Mouse (Mus musculus) kidney, adult 2 months (tissue): ENCODE measurements around the gene Atrx. TPM values are rescaled to one million over a fixed set of nuclear protein-coding genes. Genes with fewer than 3 reads are reported as not detected.
A peak's percentile ranks its signal among the peaks of the same experiment; 100 is the strongest.
"Not testable (repeated sequence)": the region's sequence is repeated elsewhere in the genome, so short reads cannot be mapped to it uniquely, and the experiment has no call there.

Experiments used
- DNase-seq: peaks from one replicate; pipeline ENCODE4 v3.0.0; 2021
- H3K27ac ChIP-seq: fragments of 200-500 bp; 2 replicates; pipeline ENCODE4 v1.5.1; 2012; ENCODE audit warnings: low read depth, low read length, control low read depth, inconsistent platforms; ENCODE audit not compliant: insufficient read depth
- H3K27me3 ChIP-seq: fragments of 200-500 bp; replicated peaks from 2 replicates; pipeline ENCODE4 v1.6.1; 2012; ENCODE audit warnings: mild to moderate bottlenecking, moderate library complexity, low read length, inconsistent platforms; ENCODE audit not compliant: control insufficient read depth, insufficient read depth
- H3K36me3 ChIP-seq: fragments of 200-500 bp; 2 replicates; pipeline ENCODE4 v1.6.1; 2012; ENCODE audit warnings: mild to moderate bottlenecking, moderate library complexity, low read length, inconsistent platforms; ENCODE audit not compliant: control insufficient read depth, insufficient read depth
- H3K4me1 ChIP-seq: fragments of 200-500 bp; 2 replicates; pipeline ENCODE4 v1.6.1; 2011; ENCODE audit warnings: low read length; ENCODE audit not compliant: control insufficient read depth, insufficient read depth
- H3K4me3 ChIP-seq: fragments of 200-500 bp; 2 replicates; pipeline ENCODE4 v1.5.1; 2011; ENCODE audit warnings: mild to moderate bottlenecking, low read depth, low read length, control low read depth; ENCODE audit not compliant: insufficient read depth
- CTCF ChIP-seq: fragments of 200-500 bp; conservative IDR thresholded peaks from 2 replicates; pipeline ENCODE4 v1.5.1; 2011; ENCODE audit warnings: low read depth, mild to moderate bottlenecking, control low read depth, low read length, moderate library complexity, mixed read lengths; ENCODE audit not compliant: insufficient read depth, insufficient read length
- POLR2A ChIP-seq: fragments of 200-500 bp; IDR thresholded peaks from one replicate; pipeline ENCODE4 v1.6.1; 2011; ENCODE audit warnings: low read depth, low read length, control low read depth
- WGBS: fragments of 180-500 bp; shearing (Covaris S2); methylation state at CpG from one replicate; pipeline ENCODE4 v1.1.7; 2018; 5-methylcytosine and 5-hydroxymethylcytosine counted together
- polyA plus RNA-seq: library from polyadenylated mRNA; depleted of rRNA; stranded (reverse); fragments of >200 nt; gene quantifications from 2 replicates; pipeline ENCODE4 v1.2.3, GENCODE M21; 2012

The Atrx gene
- polyA plus RNA-seq, 1 experiment, result 15.1 TPM

DNA sequence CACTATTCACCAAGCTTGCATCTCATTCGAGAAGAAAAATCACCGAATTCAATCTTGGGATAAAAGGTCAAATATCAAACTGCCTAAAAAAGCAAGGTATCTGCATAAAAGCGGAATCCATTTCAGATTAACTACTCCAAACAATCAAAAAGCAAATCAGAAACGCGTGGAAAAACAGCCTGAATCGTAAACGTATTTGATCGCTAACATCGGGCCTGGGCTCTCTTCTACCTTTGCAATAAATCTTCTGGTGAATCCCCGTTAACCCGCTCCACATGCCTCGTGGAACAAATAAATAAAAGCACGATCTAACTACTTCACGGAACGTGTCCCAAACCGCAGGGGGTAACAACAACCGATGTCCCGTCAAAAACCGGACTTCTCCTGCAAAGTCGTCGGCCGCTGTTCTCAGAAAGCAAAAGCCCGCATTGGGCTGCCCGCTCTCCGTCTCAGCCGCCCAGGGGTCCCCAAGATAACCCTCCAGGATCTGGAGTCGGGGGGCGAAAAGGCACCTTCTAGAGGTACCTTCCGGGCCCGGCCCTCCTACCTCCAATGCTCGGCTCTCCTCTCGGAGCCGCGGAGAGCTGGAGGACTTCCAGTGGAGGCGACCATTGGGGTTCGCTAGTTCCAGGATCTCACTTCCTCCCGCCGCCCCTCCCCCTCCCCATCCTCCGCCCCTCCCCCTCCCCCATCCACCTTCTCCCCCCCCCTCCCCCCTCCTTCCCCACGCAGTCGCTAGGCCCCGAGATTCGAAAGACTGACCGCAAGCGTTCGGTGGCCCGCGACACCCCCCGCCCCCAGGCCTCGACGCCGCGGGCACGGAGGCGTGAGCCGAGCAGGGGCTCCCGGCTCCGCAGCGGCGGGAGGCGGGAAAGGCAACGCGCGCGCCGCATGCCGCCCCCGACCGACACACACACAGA, 1.0 kb downstream of the Atrx start:
- WGBS, result under 1% methylated on average over 51 of the region's 69 CpGs
- Histone ChIP-seq H3K36me3 (no peaks in the 10 kb centered on the region), H3K27ac (peak overlapping the region; percentile 100), H3K4me1 (peaks cover 6% of the 10 kb centered on the region; the same call in 1 of the 2 replicates), H3K27me3 (no peaks in the 10 kb centered on the region), H3K4me3 (peak overlapping the region; percentile 100)
- DNase-seq, result peak; percentile 52
- TF ChIP-seq POLR2A, result no peak
- TF ChIP-seq CTCF, result no peak

DNA sequence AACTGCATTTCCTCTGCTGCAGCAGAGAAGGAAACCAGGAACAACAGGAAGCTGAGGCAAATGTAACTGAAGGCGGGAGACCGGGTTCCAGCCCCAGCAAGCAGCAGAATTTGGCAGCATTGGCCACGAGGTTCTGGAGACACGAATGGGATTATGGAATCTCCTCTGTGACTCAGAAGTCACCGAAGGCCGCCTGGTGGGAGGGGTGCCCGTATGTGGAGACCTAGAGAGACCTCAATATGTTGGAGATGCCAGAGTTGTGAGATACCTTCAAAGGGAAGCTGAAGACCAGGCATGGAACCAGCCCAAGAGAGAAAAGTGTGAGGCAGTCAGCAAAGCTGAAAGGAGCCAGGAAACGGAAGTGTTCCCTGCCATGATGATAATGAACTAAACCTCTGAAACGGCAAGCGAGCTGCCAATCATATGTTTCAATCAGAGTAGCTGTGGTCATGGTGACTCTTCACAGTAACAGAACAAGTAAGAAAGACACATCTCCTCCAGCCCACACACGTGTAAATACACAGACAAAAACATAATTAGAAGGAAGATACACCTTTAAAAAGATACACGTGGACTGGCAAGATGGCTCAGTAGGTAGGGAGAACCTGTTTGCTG, 3.0 kb downstream of the Atrx start:
- H3K4me1 ChIP-seq, result peaks cover 6% of the 10 kb centered on the region; the same call in 1 of the 2 replicates
- TF ChIP-seq CTCF (no peak), POLR2A (no peak)
- no peaks in the 10 kb centered on the region for H3K36me3 ChIP-seq
- 23% methylated on average over 12 of the region's 12 CpGs for WGBS
- peak overlapping the region; percentile 45 for H3K27ac ChIP-seq
- peak; percentile 10 for DNase-seq
- no peaks in the 10 kb centered on the region for H3K27me3 ChIP-seq
- H3K4me3 ChIP-seq, result no peak overlapping the region

DNA sequence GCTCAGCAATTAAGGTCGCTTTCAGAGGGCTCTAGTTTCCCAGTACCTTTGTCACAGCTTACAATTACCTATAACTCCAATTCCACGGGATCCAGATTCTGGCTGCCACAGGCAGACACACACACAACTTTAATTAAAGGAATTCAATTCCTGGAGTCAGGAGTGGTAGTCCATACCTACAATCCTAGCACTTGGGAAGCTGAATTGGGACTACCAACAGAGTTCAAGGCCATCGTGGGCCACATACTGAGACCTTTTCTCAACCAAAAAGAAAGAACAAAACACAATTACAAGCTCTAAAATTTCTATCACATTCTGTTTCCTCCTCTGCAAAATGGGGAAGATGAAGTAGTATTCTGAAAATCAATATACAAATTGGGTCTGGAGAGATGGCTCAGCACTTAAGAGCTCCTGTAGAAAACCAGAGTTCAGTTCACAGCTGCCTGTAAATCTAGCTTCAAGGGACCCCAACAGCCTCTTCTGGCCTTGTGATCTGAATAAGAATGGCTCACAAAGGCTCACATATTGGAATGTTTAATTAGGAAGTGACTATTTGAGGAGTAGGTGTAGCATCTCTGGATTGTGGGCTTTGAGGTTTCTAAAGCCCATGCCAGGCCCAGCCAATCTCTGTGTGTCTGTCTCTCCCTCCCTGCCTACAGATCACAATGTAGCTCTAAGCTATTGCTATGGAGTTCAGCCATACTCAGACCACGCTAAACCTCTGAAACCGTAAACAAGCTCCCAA, 4.7 kb downstream of the Atrx start:
- no peak overlapping the region for H3K4me3 ChIP-seq
- H3K27me3 ChIP-seq, result no peaks in the 10 kb centered on the region
- H3K36me3 ChIP-seq, result no peaks in the 10 kb centered on the region
- WGBS, result 82% methylated on average over 5 of the region's 5 CpGs
- peaks cover 6% of the 10 kb centered on the region; the same call in 1 of the 2 replicates for H3K4me1 ChIP-seq
- DNase-seq, result no peak
- H3K27ac ChIP-seq, result no peak overlapping the region
- TF ChIP-seq POLR2A, result no peak
- no peak for TF ChIP-seq CTCF

DNA sequence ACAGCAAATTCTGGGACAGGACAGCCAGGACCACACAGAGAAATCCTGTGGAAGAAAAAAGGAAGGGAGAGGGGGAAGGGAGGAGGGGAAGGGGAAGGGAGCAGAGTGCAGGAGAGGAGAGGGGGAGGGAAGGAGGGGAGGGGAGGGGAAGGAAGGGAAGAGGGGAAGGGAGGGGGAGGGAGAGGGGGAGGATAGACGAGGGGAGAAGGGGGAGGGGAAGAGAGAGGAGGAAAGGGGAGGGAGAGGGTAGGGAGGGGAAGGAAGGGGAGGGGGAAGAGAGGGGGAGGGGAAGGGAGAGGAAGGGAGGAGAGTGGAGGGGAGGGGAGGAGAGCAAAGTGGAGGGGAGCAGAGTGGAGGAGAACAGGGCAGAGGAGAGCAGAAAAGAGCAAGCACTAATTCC, 5.3 kb downstream of the Atrx start:
- no peaks in the 10 kb centered on the region for H3K36me3 ChIP-seq
- H3K4me1 ChIP-seq, result peaks cover 8% of the 10 kb centered on the region; the same call in 1 of the 2 replicates
- no peak for DNase-seq
- no peak overlapping the region for H3K4me3 ChIP-seq
- no peaks in the 10 kb centered on the region for H3K27me3 ChIP-seq
- no peak for TF ChIP-seq POLR2A
- TF ChIP-seq CTCF, result no peak
- whole genome bisulfite sequencing, result no CpG with 5 or more reads among the region's 1 CpGs
- no peak overlapping the region for H3K27ac ChIP-seq

DNA sequence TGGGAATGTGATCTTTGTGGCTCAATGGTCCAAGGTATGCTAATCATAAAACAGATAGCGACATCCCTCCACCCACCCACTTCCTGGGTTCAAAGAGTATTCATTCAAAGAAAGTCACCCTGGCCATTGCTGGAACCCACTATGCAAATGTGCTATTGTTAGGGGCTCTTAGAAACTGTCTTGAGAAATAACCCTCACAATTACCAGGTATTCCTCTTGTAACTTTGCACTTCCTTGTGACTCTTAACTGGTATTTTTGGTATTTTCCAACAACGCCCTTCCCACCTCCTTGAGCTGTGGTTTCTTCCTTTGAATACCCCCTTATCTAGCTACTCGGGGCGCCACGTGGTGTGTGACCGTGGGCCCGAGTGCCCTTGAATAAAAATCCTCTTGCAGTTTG, 6.2 kb downstream of the Atrx start:
- not testable (repeated sequence) for DNase-seq, H3K36me3 ChIP-seq, H3K27ac ChIP-seq, H3K4me1 ChIP-seq, H3K4me3 ChIP-seq, H3K27me3 ChIP-seq
- WGBS, result 94% methylated on average over 7 of the region's 7 CpGs

DNA sequence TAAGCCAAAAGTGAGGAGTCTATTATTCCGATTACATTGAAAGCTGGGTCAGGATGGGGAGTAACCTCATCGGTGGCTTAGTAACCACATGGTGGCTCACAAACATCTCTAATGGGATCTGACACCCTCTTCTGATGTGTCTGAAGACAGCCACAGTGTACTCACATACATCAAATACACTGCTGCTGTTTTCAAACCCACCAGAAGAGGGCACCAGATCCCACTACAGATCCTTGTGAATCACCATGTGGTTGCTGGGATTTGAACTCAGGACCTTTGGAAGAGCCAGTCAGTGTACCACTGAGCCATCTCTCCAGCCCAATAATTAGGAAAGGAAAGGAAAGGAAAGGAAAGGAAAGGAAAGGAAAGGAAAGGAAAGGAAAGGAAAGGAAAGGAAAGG, 7.8 kb downstream of the Atrx start:
- Histone ChIP-seq H3K27me3 (no peaks in the 10 kb centered on the region), H3K27ac (no peak overlapping the region), H3K36me3 (no peaks in the 10 kb centered on the region), H3K4me1 (peaks cover 5% of the 10 kb centered on the region; the same call in 1 of the 2 replicates), H3K4me3 (no peak overlapping the region)
- TF ChIP-seq POLR2A (no peak), CTCF (0 out of 2 replicates have a peak, but pooled peaks have one; percentile 9)
- WGBS, result 56% methylated on average over 2 of the region's 2 CpGs
- peak; percentile 36 for DNase-seq

DNA sequence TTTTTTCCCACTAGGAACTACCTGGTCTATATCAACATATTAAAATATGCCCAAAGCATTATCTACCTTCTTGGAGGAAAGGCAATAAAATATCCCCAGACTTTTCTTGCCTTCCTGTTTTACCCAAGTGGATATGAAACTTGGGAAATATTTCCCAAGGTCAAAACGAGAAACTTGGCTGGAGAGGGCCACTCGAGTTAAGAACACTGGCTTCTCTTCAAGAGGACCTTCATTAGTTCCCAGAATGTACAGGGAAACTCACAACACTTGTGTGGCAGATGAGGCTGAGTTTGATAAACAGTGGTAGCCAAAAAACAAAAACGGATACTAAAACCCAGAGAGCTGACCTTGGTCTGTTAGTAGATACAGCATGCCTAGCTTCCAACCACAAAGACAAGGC, 17.5 kb downstream of the Atrx start:
- H3K36me3 ChIP-seq, result no peaks in the 10 kb centered on the region

More for the DNA sequence above, 17.5 kb downstream of the Atrx start:
- no peak for TF ChIP-seq POLR2A
- TF ChIP-seq CTCF, result no peak
- WGBS, result 18% methylated on average over 3 of the region's 3 CpGs
- H3K27me3 ChIP-seq, result no peaks in the 10 kb centered on the region
- no peak overlapping the region for H3K4me3 ChIP-seq
- peaks cover 5% of the 10 kb centered on the region; the same call in 1 of the 2 replicates for H3K4me1 ChIP-seq
- no peak overlapping the region for H3K27ac ChIP-seq
- DNase-seq, result no peak
